Mouse (Mus musculus) thymus, adult 2 months (tissue): ENCODE results near the gene Lig3.

Experiments used
- CTCF ChIP-seq: fragments of 200-500 bp; IDR thresholded peaks from 2 replicates; pipeline ENCODE4 v1.5.1; 2012; ENCODE audit warnings: mild to moderate bottlenecking, control low read depth, low read length, moderate library complexity, borderline replicate concordance; ENCODE audit not compliant: control insufficient read depth, poor library complexity, insufficient read depth; ENCODE audit errors: extremely low read depth
- POLR2A ChIP-seq: fragments of 200-500 bp; IDR thresholded peaks from 2 replicates; pipeline ENCODE4 v1.6.1; 2012; ENCODE audit warnings: mild to moderate bottlenecking, low read length, control low read depth, moderate library complexity; ENCODE audit not compliant: control insufficient read depth, poor library complexity, insufficient read depth; ENCODE audit errors: extremely low read depth

DNA sequence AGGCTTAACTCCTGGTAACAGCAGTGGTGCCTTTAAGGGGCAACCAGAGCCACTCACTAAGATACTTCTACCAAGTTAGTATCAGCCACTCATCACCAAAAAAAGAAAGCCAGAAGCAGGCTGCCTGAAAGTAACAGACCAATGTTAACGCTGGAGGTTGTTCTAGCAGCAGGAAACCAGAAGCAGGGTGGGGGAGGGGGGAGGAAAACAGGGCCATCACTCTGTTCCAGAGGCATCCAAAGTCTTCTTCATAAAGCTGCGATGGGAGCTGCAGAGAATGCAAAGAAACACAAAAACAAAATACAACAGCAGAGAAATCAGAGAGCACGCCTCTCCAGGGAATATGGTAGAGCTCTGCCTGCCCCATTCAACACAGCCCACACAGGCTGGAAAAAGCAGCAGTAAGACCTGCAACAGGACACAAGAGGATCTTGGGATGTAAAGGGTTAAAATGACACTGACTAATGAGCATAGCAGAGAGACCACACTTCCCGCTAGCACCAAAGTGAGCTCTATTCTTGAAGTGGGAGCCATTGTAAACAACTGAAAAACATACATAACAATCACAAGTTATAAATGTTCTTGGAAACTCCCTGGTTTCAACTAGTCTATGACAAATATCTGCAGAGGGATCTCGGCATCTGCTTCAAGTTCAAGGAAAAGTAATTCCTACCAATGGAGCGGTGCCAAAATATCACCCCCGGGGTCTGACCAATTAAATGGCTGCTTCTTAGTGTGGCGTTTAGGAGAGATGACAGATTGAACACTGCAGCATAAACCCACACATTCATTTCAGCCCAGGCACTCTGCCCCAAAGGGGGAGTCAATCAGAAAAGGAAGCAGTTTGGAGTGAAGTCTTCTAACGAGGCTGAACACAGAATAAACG, 50.3 kb downstream of the Lig3 start:
- TF ChIP-seq CTCF = no peak
- no peak for TF ChIP-seq POLR2A
